Mouse (Mus musculus) lung, embryonic 15.5 days (tissue): ENCODE results near the gene Ndufb4. TPM values are rescaled to one million over a fixed set of nuclear protein-coding genes. Genes with fewer than 3 reads are reported as not detected.

ENCODE experiments used
- ATAC-seq: fragments of 200-750 bp; cut with Nextera tagmentation; 2 replicates; pipeline ENCODE4 v1.8.0; 2017; ENCODE audit warnings: moderate number of reproducible peaks, borderline replicate concordance; ENCODE audit not compliant: low FRiP score, low TSS enrichment; ENCODE audit errors: extremely low read depth
- H3K27ac ChIP-seq: fragments of 300-500 bp; sonication (generic); 2 replicates; pipeline ENCODE4 v1.5.1; 2015; ENCODE audit warnings: moderate library complexity, mild to moderate bottlenecking, inconsistent platforms
- H3K27me3 ChIP-seq: fragments of 300-500 bp; sonication (generic); 2 replicates; pipeline ENCODE4 v1.6.1; 2015; ENCODE audit warnings: inconsistent platforms
- H3K36me3 ChIP-seq: fragments of 300-500 bp; sonication (generic); 2 replicates; pipeline ENCODE4 v1.6.1; 2015; ENCODE audit warnings: inconsistent platforms
- H3K4me1 ChIP-seq: fragments of 300-500 bp; sonication (generic); 2 replicates; pipeline ENCODE4 v1.6.1; 2015; ENCODE audit warnings: inconsistent platforms
- H3K4me2 ChIP-seq: fragments of 300-500 bp; sonication (generic); 2 replicates; pipeline ENCODE4 v1.6.1; 2015; ENCODE audit warnings: inconsistent platforms, mild to moderate bottlenecking, moderate library complexity
- H3K4me3 ChIP-seq: fragments of 300-500 bp; sonication (generic); 2 replicates; pipeline ENCODE4 v1.5.1; 2015; ENCODE audit warnings: mild to moderate bottlenecking, inconsistent platforms
- H3K9ac ChIP-seq: fragments of 300-500 bp; sonication (generic); 2 replicates; pipeline ENCODE4 v1.6.1; 2015; ENCODE audit warnings: inconsistent platforms
- H3K9me3 ChIP-seq: fragments of 300-500 bp; sonication (generic); 2 replicates; pipeline ENCODE4 v1.6.1; 2016; ENCODE audit warnings: inconsistent platforms
- WGBS: fragments of 180-500 bp; shearing (Covaris S2); methylation state at CpG from one replicate; pipeline ENCODE4 v1.1.7; 2015; 5-methylcytosine and 5-hydroxymethylcytosine counted together
- polyA plus RNA-seq: library from polyadenylated mRNA; unstranded; fragments of >200 nt; fragmentation: Nextera tagmentation; extraction: Ambion mirVana; gene quantifications from 2 replicates; pipeline ENCODE4 v1.2.1, GENCODE M21; 2015

Ndufb4 gene
- polyA plus RNA-seq, 1 experiment from 2014 or later, result 48.8 TPM

DNA sequence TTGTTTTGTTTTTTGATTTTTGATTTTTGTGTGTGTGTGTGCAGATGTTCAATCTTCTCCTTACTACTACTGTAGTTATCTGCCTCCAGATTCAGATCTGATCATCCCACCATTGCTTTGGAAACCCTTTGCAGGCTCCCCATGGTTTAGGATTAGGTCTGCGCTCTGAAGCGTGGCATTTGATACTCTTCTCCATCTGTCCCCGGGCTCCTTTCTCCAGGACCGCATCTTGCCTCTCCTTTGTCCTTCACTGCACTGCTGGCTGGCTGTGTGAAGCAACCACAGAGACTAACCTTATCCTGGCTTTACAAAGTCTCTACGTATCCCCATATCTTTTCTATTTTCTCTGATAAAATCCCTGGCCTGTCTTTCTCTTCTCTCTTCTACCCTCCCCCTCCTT is 31.3 kb downstream of the Ndufb4 start:
- 68% methylated on average over 5 of the region's 5 CpGs for WGBS
- no peaks in the 10 kb centered on the region for H3K36me3 ChIP-seq
- ATAC-seq, result no peak
- H3K27ac ChIP-seq, result no peak overlapping the region
- no peaks in the 10 kb centered on the region for H3K4me1 ChIP-seq
- no peaks in the 10 kb centered on the region for H3K27me3 ChIP-seq
- H3K9me3 ChIP-seq, result no peaks in the 10 kb centered on the region
- no peak overlapping the region for H3K4me3 ChIP-seq
- H3K4me2 ChIP-seq, result no peak overlapping the region
- H3K9ac ChIP-seq, result no peak overlapping the region

DNA sequence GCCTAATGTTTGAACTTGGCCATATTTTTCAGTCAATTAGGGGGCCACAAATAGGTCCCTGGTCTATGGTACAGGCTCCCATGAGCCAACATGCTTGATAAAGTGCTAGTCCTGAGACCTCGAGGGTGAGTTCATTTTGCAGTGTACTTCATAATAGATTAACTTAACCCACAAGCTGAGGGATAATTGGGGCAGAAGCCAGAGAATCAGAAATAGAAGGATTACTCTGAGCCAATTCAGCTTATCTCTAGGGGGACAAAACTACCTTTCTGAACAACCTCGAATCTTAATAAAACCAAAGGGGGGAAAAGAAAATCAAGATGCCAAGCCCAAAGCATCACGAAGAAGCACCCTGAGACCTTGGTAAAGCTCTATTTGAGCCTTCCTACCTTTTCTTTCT is 31.9 kb downstream of the Ndufb4 start:
- no peaks in the 10 kb centered on the region for H3K36me3 ChIP-seq
- no peak overlapping the region for H3K4me2 ChIP-seq
- no peak overlapping the region for H3K9ac ChIP-seq
- no peak overlapping the region for H3K4me3 ChIP-seq
- ATAC-seq, result no peak
- no peaks in the 10 kb centered on the region for H3K4me1 ChIP-seq
- WGBS, result 72% methylated on average over 3 of the region's 3 CpGs
- no peak overlapping the region for H3K27ac ChIP-seq
- no peaks in the 10 kb centered on the region for H3K9me3 ChIP-seq
- H3K27me3 ChIP-seq, result no peaks in the 10 kb centered on the region

DNA sequence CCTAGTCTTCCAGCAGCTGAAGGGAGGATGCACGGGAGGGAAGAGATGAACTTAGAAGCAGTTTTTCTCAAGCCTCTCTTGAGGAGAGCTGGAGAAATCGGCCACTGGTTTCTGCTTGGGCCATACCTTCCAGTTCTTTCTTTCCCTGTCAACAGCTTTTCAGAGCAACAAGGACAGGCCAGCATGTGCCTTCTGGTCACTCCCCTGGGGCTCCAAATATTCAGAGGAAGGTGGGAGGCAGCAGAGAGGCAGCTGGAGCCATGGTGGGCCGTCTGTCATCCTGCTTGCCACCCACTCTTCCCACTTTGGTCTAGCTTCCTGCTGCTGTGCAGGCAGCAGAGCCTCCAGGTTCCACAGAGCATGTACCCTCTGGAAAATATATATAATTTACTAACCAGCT is 36.6 kb downstream of the Ndufb4 start:
- Histone ChIP-seq H3K4me3 (no peak overlapping the region), H3K9ac (no peak overlapping the region), H3K4me1 (no peaks in the 10 kb centered on the region), H3K36me3 (no peaks in the 10 kb centered on the region), H3K4me2 (no peak overlapping the region), H3K27ac (no peak overlapping the region), H3K9me3 (no peaks in the 10 kb centered on the region), H3K27me3 (no peaks in the 10 kb centered on the region)
- WGBS, result 31% methylated on average over 3 of the region's 3 CpGs
- ATAC-seq, result no peak

DNA sequence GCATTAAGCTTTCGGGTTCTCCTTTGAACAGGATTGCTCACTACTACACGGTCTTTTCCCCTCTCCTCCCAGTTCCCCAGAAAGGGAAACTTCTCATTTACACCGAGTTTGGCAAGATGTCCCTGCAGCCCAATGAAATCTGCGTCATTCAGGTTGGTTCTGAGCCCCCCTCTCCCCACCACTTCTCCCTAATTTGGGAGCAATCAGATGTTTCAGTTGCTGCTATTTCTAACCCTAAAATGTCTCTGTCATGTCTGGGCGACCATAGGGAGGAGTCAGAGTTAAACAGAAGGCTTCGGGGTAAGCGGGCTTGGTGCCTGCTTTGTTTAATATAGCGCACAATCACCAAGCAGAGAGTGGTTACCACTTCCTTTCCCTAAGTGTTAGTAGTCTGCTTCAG is 38.1 kb downstream of the Ndufb4 start:
- no peak overlapping the region for H3K4me2 ChIP-seq
- H3K9me3 ChIP-seq, result no peaks in the 10 kb centered on the region
- no peaks in the 10 kb centered on the region for H3K36me3 ChIP-seq
- H3K4me1 ChIP-seq, result no peaks in the 10 kb centered on the region
- WGBS, result 66% methylated on average over 8 of the region's 8 CpGs
- no peak overlapping the region for H3K9ac ChIP-seq
- no peaks in the 10 kb centered on the region for H3K27me3 ChIP-seq
- no peak overlapping the region for H3K4me3 ChIP-seq
- H3K27ac ChIP-seq, result no peak overlapping the region
- no peak for ATAC-seq

DNA sequence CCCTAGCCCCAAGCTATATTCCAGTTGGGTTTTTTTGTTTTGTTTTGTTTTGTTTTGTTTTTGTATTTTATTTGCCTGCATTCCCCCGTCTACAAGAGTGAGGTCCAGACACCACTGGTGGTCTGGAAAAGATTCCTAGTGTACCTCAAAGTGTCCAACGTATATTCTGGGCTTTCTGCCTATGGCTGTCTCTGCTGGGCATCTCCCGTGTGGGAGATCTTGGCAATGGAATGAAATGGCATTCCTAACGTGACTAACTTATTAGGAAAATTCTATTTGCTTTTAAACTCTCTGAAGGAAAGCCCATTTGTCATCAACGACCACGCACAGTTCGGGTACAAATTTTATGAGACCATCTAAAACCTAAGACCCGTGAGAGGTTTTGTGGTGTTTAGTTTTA is 38.8 kb downstream of the Ndufb4 start:
- Histone ChIP-seq H3K4me1 (no peaks in the 10 kb centered on the region), H3K36me3 (no peaks in the 10 kb centered on the region), H3K4me3 (no peak overlapping the region), H3K27ac (no peak overlapping the region), H3K9me3 (no peaks in the 10 kb centered on the region), H3K4me2 (no peak overlapping the region), H3K9ac (no peak overlapping the region), H3K27me3 (no peaks in the 10 kb centered on the region)
- no peak for ATAC-seq
- 50% methylated on average over 8 of the region's 8 CpGs for WGBS

DNA sequence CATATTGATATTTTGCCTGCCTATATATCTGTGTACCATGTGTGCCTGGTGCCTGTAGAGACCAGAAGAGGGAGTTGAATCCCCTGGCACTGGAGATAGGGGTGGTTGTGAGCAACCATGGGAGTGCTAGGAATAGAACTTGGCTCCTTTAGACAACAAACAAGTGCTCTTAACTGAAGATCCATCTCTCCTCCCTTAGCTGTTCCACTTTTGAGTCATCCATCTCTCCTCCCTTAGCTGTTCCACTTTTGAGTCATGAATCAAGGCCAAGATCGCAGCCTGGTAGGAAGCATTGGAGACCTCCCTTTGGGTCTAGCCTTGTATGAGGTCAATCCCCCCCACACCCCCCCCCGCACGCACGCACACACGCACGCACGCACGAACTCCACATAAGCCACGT is 39.7 kb downstream of the Ndufb4 start:
- WGBS, result 91% methylated on average over 9 of the region's 9 CpGs
- H3K9ac ChIP-seq, result no peak overlapping the region

DNA sequence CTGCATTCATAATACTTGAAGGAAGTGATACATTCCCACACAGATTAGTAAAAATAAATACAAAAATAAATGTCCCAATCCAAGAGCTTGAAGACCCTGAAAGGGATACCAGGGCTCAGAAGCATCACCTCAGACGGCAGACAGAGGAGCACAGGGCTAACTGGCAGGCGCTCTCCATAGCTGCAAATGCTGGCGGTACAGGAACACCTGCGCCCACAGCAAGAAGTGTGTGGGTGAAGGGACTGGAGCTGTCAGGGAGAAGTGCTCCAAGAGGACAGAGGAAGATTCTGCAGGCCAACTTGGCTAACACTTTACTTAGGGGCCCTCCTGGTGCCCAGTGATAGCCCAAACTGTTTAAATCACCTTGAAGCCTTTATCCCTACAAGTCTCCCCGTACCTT is 42.2 kb downstream of the Ndufb4 start:
- H3K4me2 ChIP-seq, result no peak overlapping the region
- ATAC-seq, result no peak
- H3K9ac ChIP-seq, result no peak overlapping the region
- 81% methylated on average over 5 of the region's 5 CpGs for WGBS
- H3K4me3 ChIP-seq, result no peak overlapping the region
- H3K4me1 ChIP-seq, result no peaks in the 10 kb centered on the region
- no peaks in the 10 kb centered on the region for H3K27me3 ChIP-seq
- H3K9me3 ChIP-seq, result no peaks in the 10 kb centered on the region
- H3K36me3 ChIP-seq, result no peaks in the 10 kb centered on the region
- no peak overlapping the region for H3K27ac ChIP-seq

More for the DNA sequence above, 39.7 kb downstream of the Ndufb4 start:
- Histone ChIP-seq H3K9me3 (no peaks in the 10 kb centered on the region), H3K4me3 (no peak overlapping the region), H3K4me1 (no peaks in the 10 kb centered on the region), H3K27me3 (no peaks in the 10 kb centered on the region), H3K4me2 (no peak overlapping the region), H3K27ac (no peak overlapping the region), H3K36me3 (no peaks in the 10 kb centered on the region)
- no peak for ATAC-seq

DNA sequence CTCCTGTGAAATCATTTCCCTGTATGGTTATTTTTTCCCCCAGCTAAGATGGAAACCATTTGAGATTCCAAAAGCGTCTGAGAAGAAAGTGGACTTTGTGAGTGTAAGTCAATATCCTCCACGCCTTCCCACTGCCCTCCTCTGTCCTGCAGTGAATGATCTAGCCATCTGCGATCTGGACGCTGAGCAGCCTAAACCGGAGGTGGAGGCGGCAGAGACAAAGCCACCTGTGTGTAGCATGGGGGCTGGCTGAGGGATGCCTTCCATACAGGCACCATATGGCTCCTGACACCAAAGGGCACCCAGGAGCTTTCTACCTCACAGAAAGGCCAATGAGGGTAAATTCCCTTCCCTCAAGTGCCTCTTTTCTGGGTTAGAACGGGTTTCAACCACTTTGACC is 43.2 kb downstream of the Ndufb4 start:
- no peaks in the 10 kb centered on the region for H3K9me3 ChIP-seq
- 50% methylated on average over 7 of the region's 7 CpGs for WGBS
- H3K36me3 ChIP-seq, result no peaks in the 10 kb centered on the region
- no peak overlapping the region for H3K4me3 ChIP-seq
- H3K27me3 ChIP-seq, result no peaks in the 10 kb centered on the region
- no peak overlapping the region for H3K9ac ChIP-seq
- ATAC-seq, result no peak
- no peak overlapping the region for H3K4me2 ChIP-seq
- no peak overlapping the region for H3K27ac ChIP-seq
- H3K4me1 ChIP-seq, result no peaks in the 10 kb centered on the region

DNA sequence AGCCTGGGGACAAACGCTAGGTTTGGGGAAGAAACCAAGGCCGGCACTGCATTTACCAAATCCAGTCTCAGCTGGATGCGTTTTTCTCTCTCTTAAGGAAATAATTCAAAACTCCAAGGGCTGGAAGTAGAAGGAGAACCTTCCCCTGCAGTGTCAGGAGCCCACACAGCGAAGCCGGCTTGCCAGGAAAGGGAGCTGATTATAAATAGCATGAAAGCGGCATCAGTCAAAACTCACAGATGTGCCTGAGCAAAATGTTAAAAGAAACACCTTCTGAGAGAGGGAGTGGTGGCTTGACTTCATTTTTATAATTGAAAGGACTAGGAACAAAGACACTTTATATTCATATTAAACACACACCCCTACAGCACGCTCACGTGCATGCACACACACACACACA is 43.9 kb downstream of the Ndufb4 start:
- WGBS, result 85% methylated on average over 8 of the region's 8 CpGs
- no peak overlapping the region for H3K4me3 ChIP-seq
- H3K4me2 ChIP-seq, result no peak overlapping the region
- H3K9ac ChIP-seq, result no peak overlapping the region
- ATAC-seq, result no peak
- H3K9me3 ChIP-seq, result no peaks in the 10 kb centered on the region
- no peaks in the 10 kb centered on the region for H3K36me3 ChIP-seq
- no peaks in the 10 kb centered on the region for H3K27me3 ChIP-seq
- H3K27ac ChIP-seq, result no peak overlapping the region
- H3K4me1 ChIP-seq, result no peaks in the 10 kb centered on the region

DNA sequence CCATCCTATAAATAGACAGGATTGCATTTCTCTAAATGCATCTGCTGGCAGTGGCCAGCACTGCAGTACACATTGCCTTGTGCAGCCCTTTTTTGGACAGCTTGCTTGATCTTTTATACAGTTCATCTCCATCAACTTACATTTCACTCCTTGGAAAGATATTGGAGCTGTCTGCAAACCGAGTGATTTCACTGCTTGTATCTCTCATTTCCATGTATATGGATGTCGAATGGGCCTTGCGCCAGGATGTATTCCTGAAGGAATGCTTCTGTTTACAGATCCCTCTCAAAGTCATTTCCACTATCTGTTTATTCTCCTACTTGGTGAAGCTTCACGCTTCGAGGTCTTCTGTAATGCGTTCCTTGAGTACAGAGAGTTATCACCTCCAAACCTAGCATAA is 50.0 kb downstream of the Ndufb4 start:
- Histone ChIP-seq H3K4me3 (no peak overlapping the region), H3K9ac (no peak overlapping the region), H3K4me2 (no peak overlapping the region), H3K9me3 (no peaks in the 10 kb centered on the region), H3K27ac (no peak overlapping the region), H3K4me1 (no peaks in the 10 kb centered on the region), H3K27me3 (no peaks in the 10 kb centered on the region), H3K36me3 (no peaks in the 10 kb centered on the region)
- 45% methylated on average over 6 of the region's 6 CpGs for WGBS
- 0 out of 2 replicates have a peak, but pooled peaks have one; percentile 42 for ATAC-seq

DNA sequence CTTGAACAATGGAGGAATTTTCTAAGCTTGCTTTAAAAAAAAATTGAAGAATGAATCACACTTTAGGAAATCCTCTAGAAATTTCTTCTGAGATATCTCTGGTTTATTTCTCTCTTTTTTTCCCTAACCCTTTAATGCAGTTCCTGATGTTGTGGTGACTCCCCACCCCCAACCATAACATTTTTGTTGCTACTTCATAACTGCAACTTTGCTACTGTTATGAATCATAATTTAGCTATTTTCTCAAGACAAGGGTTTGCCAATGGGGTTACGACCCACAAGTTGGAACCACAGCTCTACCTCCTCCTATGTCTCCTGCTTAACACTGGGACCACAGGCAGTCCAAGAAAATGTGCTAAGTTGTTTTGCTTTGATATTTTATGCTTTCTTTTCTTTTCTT is 50.8 kb downstream of the Ndufb4 start:
- H3K27ac ChIP-seq, result no peak overlapping the region
- H3K4me3 ChIP-seq, result no peak overlapping the region
- H3K4me2 ChIP-seq, result no peak overlapping the region
- H3K9me3 ChIP-seq, result no peaks in the 10 kb centered on the region
- H3K9ac ChIP-seq, result no peak overlapping the region
- 89% methylated on average over 1 of the region's 1 CpGs for WGBS
- H3K36me3 ChIP-seq, result no peaks in the 10 kb centered on the region
- H3K4me1 ChIP-seq, result no peaks in the 10 kb centered on the region
- no peak for ATAC-seq
- H3K27me3 ChIP-seq, result no peaks in the 10 kb centered on the region

DNA sequence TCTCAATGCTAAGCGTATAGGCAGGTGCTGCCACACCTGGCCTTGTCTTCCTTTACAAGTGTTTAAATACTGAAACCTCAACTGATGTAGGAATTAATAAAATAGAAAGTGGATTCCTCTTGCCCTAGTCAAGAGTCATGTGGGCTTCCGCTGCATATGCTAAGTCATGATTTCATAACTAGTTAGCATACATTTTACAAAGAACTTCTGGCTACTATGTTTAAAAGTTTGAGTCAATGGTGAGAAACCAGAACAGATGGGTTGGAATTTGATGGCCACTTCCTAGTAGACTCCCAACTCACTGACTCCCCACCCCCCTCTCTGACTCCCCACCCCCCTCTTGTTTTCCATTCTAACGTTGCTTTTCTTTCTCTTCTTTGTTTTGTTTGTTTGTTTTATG is 54.9 kb downstream of the Ndufb4 start:
- H3K9ac ChIP-seq, result no peak overlapping the region
- H3K27ac ChIP-seq, result no peak overlapping the region
- 70% methylated on average over 3 of the region's 3 CpGs for WGBS
- no peak overlapping the region for H3K4me2 ChIP-seq
- no peaks in the 10 kb centered on the region for H3K27me3 ChIP-seq
- H3K9me3 ChIP-seq, result no peaks in the 10 kb centered on the region
- no peak for ATAC-seq
- no peaks in the 10 kb centered on the region for H3K4me1 ChIP-seq
- H3K36me3 ChIP-seq, result no peaks in the 10 kb centered on the region
- H3K4me3 ChIP-seq, result no peak overlapping the region

DNA sequence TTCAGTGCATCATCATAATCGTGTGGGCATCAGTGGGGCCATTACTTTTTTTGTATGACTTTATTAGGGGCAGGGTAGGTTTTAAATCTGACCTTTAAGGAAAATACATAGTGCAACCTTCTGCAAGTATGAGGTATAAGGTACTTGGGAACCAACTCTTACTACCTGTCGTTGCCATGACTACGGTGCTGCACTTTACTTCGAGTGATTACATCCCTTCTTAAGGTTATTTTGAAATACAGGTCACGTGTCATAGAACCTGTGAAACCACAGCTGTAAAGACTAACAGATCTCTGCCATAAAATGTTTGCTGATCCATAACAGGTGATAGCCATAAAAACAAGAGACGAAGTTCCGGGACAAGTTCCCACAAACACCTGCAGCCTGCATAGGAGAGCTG is 55.8 kb downstream of the Ndufb4 start:
- H3K27ac ChIP-seq, result no peak overlapping the region
- no peak overlapping the region for H3K4me3 ChIP-seq
- H3K9me3 ChIP-seq, result no peaks in the 10 kb centered on the region
- H3K36me3 ChIP-seq, result no peaks in the 10 kb centered on the region
- H3K4me2 ChIP-seq, result no peak overlapping the region
- H3K27me3 ChIP-seq, result no peaks in the 10 kb centered on the region
- H3K4me1 ChIP-seq, result no peaks in the 10 kb centered on the region
- WGBS, result 76% methylated on average over 7 of the region's 7 CpGs
- ATAC-seq, result no peak
- no peak overlapping the region for H3K9ac ChIP-seq
